In the genomic region with DNA sequence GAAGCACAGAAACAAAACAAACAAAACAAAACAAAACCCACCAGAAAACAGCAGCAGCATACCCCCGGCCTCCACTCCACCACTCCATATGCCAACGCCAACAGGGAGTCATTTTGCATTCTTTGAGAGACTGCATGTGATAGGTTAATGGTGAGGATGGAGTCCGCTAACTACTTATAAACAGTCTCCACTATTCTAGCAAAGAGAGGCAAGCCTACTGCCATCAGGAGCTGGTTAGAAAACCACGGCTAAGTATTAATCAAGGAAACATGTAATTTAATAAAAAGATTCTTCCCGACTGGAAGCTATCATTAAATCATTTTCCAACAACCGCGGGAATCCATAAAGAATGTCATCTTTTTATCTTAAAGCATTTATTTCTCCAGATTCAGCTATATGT, we compare ENCODE assay signal across 23 mouse cellular contexts.
"Had no signal": no experiment of that assay in that cellular context is flagged by ENCODE, and none has a peak within 500 bp of the region (broad histone marks: within the 10 kb centered on the region; RNA-seq: fewer than 3 reads in every experiment).

No protein-coding gene starts in this region.

- H3K9ac ChIP-seq: heart, embryonic 13.5 days; heart, embryonic 15.5 days; hindbrain, embryonic 13.5 days; hindbrain, embryonic 15.5 days; limb, embryonic 13.5 days; limb, embryonic 15.5 days; liver, embryonic 12.5 days; liver, embryonic 14.5 days had no signal

- H3K36me3 ChIP-seq: heart, embryonic 13.5 days; heart, embryonic 15.5 days; hindbrain, embryonic 13.5 days; hindbrain, embryonic 15.5 days; limb, embryonic 13.5 days; limb, embryonic 15.5 days; liver, embryonic 12.5 days had no signal

- H3K9me3 ChIP-seq: heart, embryonic 13.5 days; heart, embryonic 15.5 days; hindbrain, embryonic 13.5 days; hindbrain, embryonic 15.5 days; limb, embryonic 13.5 days; limb, embryonic 15.5 days had no signal

- DNase-seq: gastrocnemius, postnatal 14 days; gastrocnemius, postnatal 36 days; heart, adult 11 months; heart, adult 2 months; heart, postnatal 14 days; heart, postnatal 36 days; kidney, adult 11 months; kidney, adult 8-10 months; kidney, postnatal 25 days; layer of hippocampus, adult 9-11 months; layer of hippocampus, postnatal 36 days; left cerebral cortex, postnatal 4 days had no signal

- H3K27ac ChIP-seq: heart, adult 2 months; heart, embryonic 13.5 days; heart, embryonic 15.5 days; hindbrain, embryonic 13.5 days; hindbrain, embryonic 15.5 days; hindbrain, postnatal 0 days; limb, embryonic 13.5 days; limb, embryonic 15.5 days; liver, embryonic 12.5 days; liver, embryonic 14.5 days had no signal

- H3K4me1 ChIP-seq: heart, embryonic 15.5 days; hindbrain, embryonic 13.5 days; hindbrain, embryonic 15.5 days; limb, embryonic 13.5 days; limb, embryonic 15.5 days; liver, embryonic 12.5 days had no signal

- H3K27me3 ChIP-seq: heart, embryonic 13.5 days; heart, embryonic 15.5 days; hindbrain, embryonic 13.5 days; hindbrain, embryonic 15.5 days; limb, embryonic 13.5 days; limb, embryonic 15.5 days; liver, embryonic 12.5 days had no signal

- ATAC-seq: hindbrain, postnatal 0 days; intestine, embryonic 16.5 days; liver, embryonic 12.5 days had no signal

- H3K4me2 ChIP-seq: heart, embryonic 11.5 days; heart, embryonic 13.5 days; heart, embryonic 15.5 days; hindbrain, embryonic 13.5 days; hindbrain, embryonic 15.5 days; limb, embryonic 13.5 days; limb, embryonic 15.5 days; liver, embryonic 12.5 days had no signal

- H3K4me3 ChIP-seq: heart, adult 2 months; heart, embryonic 13.5 days; heart, embryonic 15.5 days; hindbrain, embryonic 13.5 days; hindbrain, embryonic 15.5 days; limb, embryonic 13.5 days; limb, embryonic 15.5 days; liver, embryonic 12.5 days had no signal
